Mouse (Mus musculus) erythroblast, embryonic 14.5 days (primary cell): ENCODE data around the gene Atp2c2. TPM values are rescaled to one million over a fixed set of nuclear protein-coding genes. Genes with fewer than 3 reads are reported as not detected.

Source experiments
- H3K27me3 ChIP-seq: 2 replicates; pipeline ENCODE4 v1.6.1; 2012; ENCODE audit warnings: inconsistent platforms; ENCODE audit not compliant: control insufficient read depth
- H3K36me3 ChIP-seq: 2 replicates; pipeline ENCODE4 v1.6.1; 2012; ENCODE audit warnings: mild to moderate bottlenecking, inconsistent platforms; ENCODE audit not compliant: control insufficient read depth
- H3K4me1 ChIP-seq: 2 replicates; pipeline ENCODE4 v1.6.1; 2012; ENCODE audit warnings: inconsistent platforms; ENCODE audit not compliant: control insufficient read depth
- H3K4me3 ChIP-seq: replicated peaks from 2 replicates; pipeline ENCODE3; 2012; ENCODE audit warnings: moderate library complexity, mild to moderate bottlenecking, inconsistent platforms
- H3K9me3 ChIP-seq: 2 replicates; pipeline ENCODE4 v1.6.1; 2012; ENCODE audit warnings: low read length, inconsistent platforms, mixed read lengths; ENCODE audit not compliant: control insufficient read depth
- GATA1 ChIP-seq: IDR thresholded peaks from 2 replicates; pipeline ENCODE4 v1.6.1; 2012; ENCODE audit warnings: low read length, inconsistent platforms, mixed read lengths
- TAL1 ChIP-seq: IDR thresholded peaks from 3 replicates; pipeline ENCODE4 v1.6.1; 2012; ENCODE audit warnings: low read length, inconsistent platforms, mixed read lengths
- polyA plus RNA-seq: library from polyadenylated mRNA; stranded (reverse); fragments of >175 nt; gene quantifications from 2 replicates; pipeline ENCODE4 v1.2.3, GENCODE M21; 2012

Atp2c2 gene
- polyA plus RNA-seq, 1 experiment: not detected

- Histone ChIP-seq H3K4me1 (no peaks in the 10 kb centered on the region), H3K9me3 (no peaks in the 10 kb centered on the region), H3K36me3 (no peaks in the 10 kb centered on the region), H3K4me3 (no peak overlapping the region), H3K27me3 (peaks cover 16% of the 10 kb centered on the region)
- TF ChIP-seq TAL1 (no peak), GATA1 (no peak)
Observed at GRCm38 (mm10) chr8:119694696-119695095, 5.1 kb upstream of the Atp2c2 start.

GRCm38 (mm10) chr8:119697163-119697562, 2.6 kb upstream of the Atp2c2 start:
- Histone ChIP-seq H3K4me3 (no peak overlapping the region), H3K36me3 (no peaks in the 10 kb centered on the region), H3K4me1 (no peaks in the 10 kb centered on the region), H3K27me3 (peaks cover 40% of the 10 kb centered on the region), H3K9me3 (no peaks in the 10 kb centered on the region)
- TF ChIP-seq TAL1 (no peak), GATA1 (no peak)

GRCm38 (mm10) chr8:119698960-119699359, 849 bp upstream of the Atp2c2 start:
- Histone ChIP-seq H3K4me3 (no peak overlapping the region), H3K27me3 (peaks cover 42% of the 10 kb centered on the region)

GRCm38 (mm10) chr8:119702965-119703364, 3.2 kb downstream of the Atp2c2 start:
- Histone ChIP-seq H3K36me3 (no peaks in the 10 kb centered on the region), H3K27me3 (peaks cover 42% of the 10 kb centered on the region), H3K4me3 (no peak overlapping the region), H3K4me1 (no peaks in the 10 kb centered on the region), H3K9me3 (no peaks in the 10 kb centered on the region)
- TF ChIP-seq GATA1 (no peak), TAL1 (no peak)

More at GRCm38 (mm10) chr8:119698960-119699359, 849 bp upstream of the Atp2c2 start:
- no peaks in the 10 kb centered on the region for H3K9me3 ChIP-seq
- no peaks in the 10 kb centered on the region for H3K4me1 ChIP-seq
- no peaks in the 10 kb centered on the region for H3K36me3 ChIP-seq
- no peak for TF ChIP-seq TAL1
- TF ChIP-seq GATA1: no peak

GRCm38 (mm10) chr8:119707146-119707545, 7.3 kb downstream of the Atp2c2 start:
- Histone ChIP-seq H3K9me3 (no peaks in the 10 kb centered on the region), H3K36me3 (no peaks in the 10 kb centered on the region), H3K4me3 (no peak overlapping the region), H3K27me3 (peaks cover 2% of the 10 kb centered on the region; the same call in 1 of the 2 replicates), H3K4me1 (no peaks in the 10 kb centered on the region)
- TF ChIP-seq GATA1 (no peak), TAL1 (no peak)

- no peaks in the 10 kb centered on the region for H3K9me3 ChIP-seq
- TF ChIP-seq TAL1 (no peak), GATA1 (no peak)
- H3K4me3 ChIP-seq: no peak overlapping the region
- no peaks in the 10 kb centered on the region for H3K4me1 ChIP-seq
- H3K27me3 ChIP-seq: no peaks in the 10 kb centered on the region
- H3K36me3 ChIP-seq: no peaks in the 10 kb centered on the region
Observed at GRCm38 (mm10) chr8:119708471-119708870, 8.7 kb downstream of the Atp2c2 start.

- Histone ChIP-seq H3K4me1 (no peaks in the 10 kb centered on the region), H3K9me3 (no peaks in the 10 kb centered on the region), H3K36me3 (no peaks in the 10 kb centered on the region), H3K4me3 (no peak overlapping the region), H3K27me3 (no peaks in the 10 kb centered on the region)
- TF ChIP-seq GATA1 (no peak), TAL1 (no peak)
Observed at GRCm38 (mm10) chr8:119708878-119709702, 9.3 kb downstream of the Atp2c2 start.

- no peaks in the 10 kb centered on the region for H3K36me3 ChIP-seq
- H3K4me1 ChIP-seq: no peaks in the 10 kb centered on the region
- no peak overlapping the region for H3K4me3 ChIP-seq
- no peak for TF ChIP-seq TAL1
- no peak for TF ChIP-seq GATA1
- no peaks in the 10 kb centered on the region for H3K9me3 ChIP-seq
- H3K27me3 ChIP-seq: no peaks in the 10 kb centered on the region
Observed at GRCm38 (mm10) chr8:119709703-119710093, 9.9 kb downstream of the Atp2c2 start.

GRCm38 (mm10) chr8:119712226-119712625, 12.4 kb downstream of the Atp2c2 start:
- no peak overlapping the region for H3K4me3 ChIP-seq
- H3K36me3 ChIP-seq: no peaks in the 10 kb centered on the region
- H3K4me1 ChIP-seq: no peaks in the 10 kb centered on the region
- no peaks in the 10 kb centered on the region for H3K9me3 ChIP-seq
- TF ChIP-seq TAL1 (no peak), GATA1 (no peak)
- H3K27me3 ChIP-seq: peaks cover 6% of the 10 kb centered on the region
